Comparison of ENCODE assay signal across 17 mouse cellular contexts in the genomic region with DNA sequence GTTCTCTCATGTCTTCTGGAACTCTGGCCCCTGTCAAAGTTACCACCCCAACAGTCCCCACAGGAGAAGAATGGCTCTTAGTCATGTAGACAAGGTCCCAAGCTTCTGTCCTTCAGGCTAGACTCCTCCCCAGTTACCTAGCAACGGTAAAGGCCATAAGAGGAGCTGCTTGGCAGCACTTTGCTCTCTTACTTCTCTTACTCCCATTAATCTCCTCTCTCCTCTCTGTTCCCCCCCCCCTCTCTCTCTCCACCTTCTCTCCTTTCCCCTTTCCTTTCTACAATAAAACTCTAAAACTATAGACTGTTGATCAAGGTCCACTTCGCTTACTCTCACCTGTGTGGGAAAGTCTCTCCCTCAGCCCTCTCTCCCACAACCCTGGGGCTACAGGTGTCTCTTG.
"Had no signal": no experiment of that assay in that cellular context is flagged by ENCODE, and none has a peak within 500 bp of the region (broad histone marks: within the 10 kb centered on the region; RNA-seq: fewer than 3 reads in every experiment).

No protein-coding gene starts in this region.

- H3K27ac ChIP-seq: macrophage; midbrain, embryonic 12.5 days; neural tube, embryonic 13.5 days; neural tube, embryonic 15.5 days; stomach, embryonic 15.5 days; stomach, postnatal 0 days had no signal

- H3K36me3 ChIP-seq: midbrain, embryonic 12.5 days; neural tube, embryonic 13.5 days; neural tube, embryonic 15.5 days; stomach, embryonic 15.5 days had no signal

- H3K4me2 ChIP-seq: lung, embryonic 14.5 days; midbrain, embryonic 12.5 days; neural tube, embryonic 13.5 days; neural tube, embryonic 15.5 days; stomach, embryonic 15.5 days had no signal

- ATAC-seq: midbrain, embryonic 16.5 days had no signal

- DNase-seq: lung, adult 18-20 months; lung, embryonic 14.5 days; lung, postnatal 10 days; midbrain, embryonic 14.5 days; right cerebral cortex, postnatal 14 days; thymus, adult 2 months; thymus, postnatal 25 days; thymus, postnatal 4 days had no signal

- H3K27me3 ChIP-seq: megakaryocyte, embryonic 14.5 days; midbrain, embryonic 12.5 days; neural tube, embryonic 13.5 days; neural tube, embryonic 15.5 days; stomach, embryonic 15.5 days had no signal

- H3K9me3 ChIP-seq: midbrain, embryonic 12.5 days; neural tube, embryonic 13.5 days; stomach, embryonic 15.5 days had no signal

- H3K9ac ChIP-seq: lung, embryonic 14.5 days; midbrain, embryonic 12.5 days; neural tube, embryonic 13.5 days; neural tube, embryonic 15.5 days; stomach, embryonic 15.5 days had no signal

- H3K4me3 ChIP-seq: megakaryocyte, embryonic 14.5 days; midbrain, embryonic 12.5 days; myocyte; neural tube, embryonic 13.5 days; neural tube, embryonic 15.5 days; stomach, embryonic 15.5 days had no signal

- H3K4me1 ChIP-seq: megakaryocyte, embryonic 14.5 days; midbrain, embryonic 12.5 days; neural tube, embryonic 13.5 days; neural tube, embryonic 15.5 days; stomach, embryonic 15.5 days had no signal
